Mouse (Mus musculus): ENCODE measurements at regions not wholly inside any gene's neighbourhood (a gene's known extent, or its start where the extent isn't known, plus 50 kb on each side); places are given as distances from the start of the nearest gene placed in this dataset.

DNA sequence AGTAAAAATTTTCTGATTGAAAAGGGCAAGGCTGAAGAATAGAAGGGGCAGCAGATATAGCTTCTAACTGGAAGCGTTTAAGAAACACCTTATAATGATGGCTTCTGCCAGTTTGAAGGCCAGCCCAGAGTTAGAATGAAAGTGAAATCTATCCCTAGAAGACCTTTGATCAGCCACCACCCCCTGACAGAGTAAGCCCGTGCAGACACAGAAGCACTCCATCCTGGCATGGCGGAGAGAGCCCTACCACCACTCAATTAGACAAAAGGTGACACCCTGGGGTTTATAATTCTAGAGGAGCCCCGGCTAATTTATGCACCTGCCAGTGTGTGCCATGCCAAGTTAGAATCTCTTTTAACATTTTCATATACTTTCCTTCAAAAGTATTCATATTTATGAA lies 233.4 kb upstream of the Sash1 start:
- DNase-seq (ENCODE audit: extremely low spot score, low spot score): no peak
- H3K27ac ChIP-seq: peak overlapping the region; percentile 62; the same call in 1 of the 2 replicates
- 6% methylated on average over 4 of the region's 4 CpGs for WGBS
- H3K4me3 ChIP-seq: no peak overlapping the region
- H3K4me1 ChIP-seq: peaks cover 45% of the 10 kb centered on the region
- no peaks in the 10 kb centered on the region for H3K36me3 ChIP-seq (replicated peaks)
- no peaks in the 10 kb centered on the region for H3K9me3 ChIP-seq
- 0 out of 2 replicates have a peak, but pooled peaks cover 6% of the 10 kb centered on the region for H3K27me3 ChIP-seq (ENCODE audit: poor library complexity, severe bottlenecking)

DNA sequence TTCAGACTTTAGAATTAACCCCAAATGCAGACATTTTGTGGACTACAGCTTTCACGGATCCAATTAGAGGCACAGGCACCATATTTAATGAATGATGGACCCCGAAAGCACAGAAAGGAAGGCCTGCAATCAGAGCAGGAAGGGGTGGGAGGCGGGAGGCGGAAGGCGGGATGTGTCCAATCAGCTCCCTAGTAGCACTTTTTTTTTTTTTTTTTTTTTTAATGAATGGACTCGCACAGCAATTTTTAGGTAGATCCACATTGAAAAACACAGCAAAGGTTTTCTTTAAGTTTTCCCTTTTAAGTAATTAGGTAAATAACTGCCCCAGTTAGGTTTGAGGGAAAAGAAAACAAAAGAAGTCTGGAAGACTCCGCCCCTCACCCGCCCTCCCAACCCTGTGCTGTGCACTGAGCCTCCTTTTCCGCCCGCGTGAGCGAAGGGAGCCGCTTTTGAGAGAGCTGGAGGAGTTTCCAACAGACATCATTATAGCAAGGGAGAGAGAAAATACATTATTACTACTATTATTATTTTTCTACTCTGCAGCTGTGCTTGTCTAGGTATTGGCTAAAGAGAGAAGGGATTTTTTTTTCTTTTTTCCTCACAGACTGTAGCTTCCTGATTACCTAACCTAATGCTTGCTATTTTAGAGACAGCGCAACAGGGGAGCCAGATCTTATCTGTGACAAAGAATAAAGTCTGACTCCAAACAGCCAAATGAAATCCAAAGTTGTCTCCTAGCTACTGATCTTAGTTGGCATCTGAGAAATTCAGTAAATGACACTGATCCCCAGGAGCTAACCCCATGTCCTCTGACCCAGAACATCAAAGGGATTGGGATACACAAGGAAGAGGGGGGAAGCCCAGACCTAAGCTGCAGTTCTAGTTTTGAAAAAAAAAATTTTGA lies 232.0 kb upstream of the Sash1 start:
- Histone ChIP-seq H3K9me3 (no peaks in the 10 kb centered on the region), H3K4me1 (peaks cover 45% of the 10 kb centered on the region), H3K36me3 (replicated peaks) (no peaks in the 10 kb centered on the region), H3K27me3 (ENCODE audit: poor library complexity, severe bottlenecking) (0 out of 2 replicates have a peak, but pooled peaks cover 6% of the 10 kb centered on the region), H3K27ac (peak overlapping the region; percentile 86), H3K4me3 (peak overlapping the region; percentile 38)
- peak; percentile 58 for DNase-seq (ENCODE audit: extremely low spot score, low spot score)
- WGBS: 21% methylated on average over 14 of the region's 14 CpGs

DNA sequence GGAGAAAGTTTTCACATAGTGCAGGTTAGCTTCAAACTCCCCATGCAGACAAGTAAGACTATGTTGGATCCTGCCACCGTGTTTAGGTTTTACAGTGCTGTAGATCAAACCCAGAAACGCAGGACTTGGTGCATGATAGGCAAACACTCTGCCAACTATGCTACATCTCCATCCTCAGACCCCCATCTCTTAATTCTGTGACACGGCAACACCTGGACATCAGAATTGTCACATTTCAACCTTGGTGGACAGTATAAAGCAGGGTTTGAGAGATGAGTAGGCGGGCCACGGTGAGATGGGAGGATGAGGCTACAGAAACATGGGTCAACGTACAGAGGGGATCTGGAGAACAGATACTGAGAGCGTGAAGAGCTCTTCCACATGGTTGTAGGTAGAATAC lies 231.3 kb upstream of the Sash1 start:
- Histone ChIP-seq H3K9me3 (no peaks in the 10 kb centered on the region), H3K27me3 (ENCODE audit: poor library complexity, severe bottlenecking) (0 out of 2 replicates have a peak, but pooled peaks cover 6% of the 10 kb centered on the region), H3K36me3 (replicated peaks) (no peaks in the 10 kb centered on the region), H3K27ac (peak overlapping the region; percentile 86), H3K4me3 (peak overlapping the region; percentile 38), H3K4me1 (peaks cover 45% of the 10 kb centered on the region)
- DNase-seq (ENCODE audit: extremely low spot score, low spot score): no peak
- 85% methylated on average over 7 of the region's 7 CpGs for WGBS

DNA sequence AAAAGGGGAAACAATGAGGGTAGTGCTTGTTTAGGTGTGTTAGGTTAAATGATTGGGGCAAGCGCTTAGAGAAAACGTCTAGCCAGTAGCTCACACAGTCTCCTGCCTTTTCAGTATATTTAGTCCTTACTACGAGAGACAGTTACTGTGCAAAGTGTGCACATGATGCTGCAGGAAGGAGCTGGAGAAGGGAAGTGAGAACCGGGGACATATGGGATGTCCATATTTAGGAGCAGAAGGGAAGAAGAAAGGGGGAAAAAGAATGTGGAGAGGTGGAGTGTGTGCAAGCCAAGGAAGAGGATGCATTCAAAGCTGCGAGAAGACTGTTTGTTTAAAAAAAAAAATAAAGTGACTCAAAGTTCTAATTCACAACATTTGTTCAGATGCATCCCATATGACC lies 227.8 kb upstream of the Sash1 start:
- DNase-seq (ENCODE audit: extremely low spot score, low spot score): no peak

DNA sequence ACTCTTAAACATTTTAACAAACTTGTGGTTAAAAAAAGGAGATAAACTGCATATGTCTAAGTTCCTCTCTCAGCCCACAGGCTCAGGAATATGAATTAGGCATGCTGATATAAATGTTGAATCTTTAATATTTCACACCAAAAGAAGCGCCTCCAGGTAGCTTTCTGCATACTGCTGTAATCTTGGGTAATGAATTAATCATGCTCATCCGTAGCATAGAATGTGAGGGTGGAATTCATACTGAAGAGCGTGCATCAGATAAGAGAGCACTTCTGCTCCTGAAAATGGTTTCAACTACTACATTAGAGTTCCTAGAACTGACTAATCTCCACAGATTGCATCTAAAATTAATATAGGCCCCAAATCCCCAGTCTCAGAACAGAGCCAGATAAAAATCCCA lies 225.2 kb upstream of the Sash1 start:
- H3K9me3 ChIP-seq: 0 out of 2 replicates have a peak, but pooled peaks cover 10% of the 10 kb centered on the region
- 95% methylated on average over 3 of the region's 3 CpGs for WGBS
- no peak overlapping the region for H3K27ac ChIP-seq
- no peaks in the 10 kb centered on the region for H3K36me3 ChIP-seq (replicated peaks)
- DNase-seq (ENCODE audit: extremely low spot score, low spot score): no peak
- H3K4me3 ChIP-seq: no peak overlapping the region
- no peaks in the 10 kb centered on the region for H3K27me3 ChIP-seq (ENCODE audit: poor library complexity, severe bottlenecking)
- no peaks in the 10 kb centered on the region for H3K4me1 ChIP-seq

More for the DNA sequence above, 227.8 kb upstream of the Sash1 start:
- no peaks in the 10 kb centered on the region for H3K36me3 ChIP-seq (replicated peaks)
- H3K27me3 ChIP-seq (ENCODE audit: poor library complexity, severe bottlenecking): no peaks in the 10 kb centered on the region
- no peak overlapping the region for H3K4me3 ChIP-seq
- H3K9me3 ChIP-seq: 0 out of 2 replicates have a peak, but pooled peaks cover 10% of the 10 kb centered on the region
- no peak overlapping the region for H3K27ac ChIP-seq
- peaks cover 22% of the 10 kb centered on the region for H3K4me1 ChIP-seq
- WGBS: 84% methylated on average over 5 of the region's 5 CpGs

DNA sequence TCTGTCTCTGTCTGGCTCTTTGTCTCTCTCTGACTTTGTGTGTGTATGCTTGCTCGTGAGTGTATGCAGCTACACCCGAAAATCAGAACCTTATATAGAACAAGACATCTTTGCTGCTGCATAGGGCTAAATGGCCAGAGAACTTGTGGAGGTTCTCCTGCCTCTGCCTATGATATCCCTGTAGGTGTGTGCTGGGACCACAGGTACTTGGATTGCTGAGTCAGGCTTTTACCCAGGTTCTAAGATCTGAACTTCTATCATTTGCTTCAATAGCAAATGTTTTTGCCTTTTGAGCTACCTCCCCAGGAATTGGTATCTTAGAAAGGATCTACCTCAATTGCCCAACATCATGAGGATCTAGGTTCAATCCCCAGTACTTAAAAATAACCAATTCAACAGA lies 210.3 kb upstream of the Sash1 start:
- Histone ChIP-seq H3K27me3 (ENCODE audit: poor library complexity, severe bottlenecking) (no peaks in the 10 kb centered on the region), H3K36me3 (replicated peaks) (no peaks in the 10 kb centered on the region), H3K9me3 (no peaks in the 10 kb centered on the region; the same call in 1 of the 2 replicates), H3K27ac (no peak overlapping the region), H3K4me3 (no peak overlapping the region), H3K4me1 (0 out of 2 replicates have a peak, but pooled peaks cover 6% of the 10 kb centered on the region)
- no peak for DNase-seq (ENCODE audit: extremely low spot score, low spot score)
- 86% methylated on average over 2 of the region's 2 CpGs for WGBS

DNA sequence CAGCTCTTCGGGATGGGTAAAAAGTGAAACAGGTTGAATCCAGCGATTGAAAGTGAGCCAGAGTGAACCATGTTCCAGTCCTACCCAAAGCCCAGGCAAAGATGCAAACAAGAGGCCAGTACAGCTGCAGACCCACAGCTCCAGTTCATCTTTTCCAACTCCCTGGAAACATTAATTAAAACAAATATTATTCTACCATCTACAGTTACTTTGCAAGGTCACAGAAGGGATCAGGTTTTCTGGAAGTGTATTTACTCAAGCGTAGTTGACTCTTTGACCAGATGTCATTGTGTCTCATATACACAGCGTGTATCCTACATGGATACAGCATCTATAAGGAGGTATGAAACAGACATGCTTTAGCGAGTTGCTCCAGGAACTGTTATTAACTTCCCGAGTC lies 209.3 kb upstream of the Sash1 start:
- Histone ChIP-seq H3K27me3 (ENCODE audit: poor library complexity, severe bottlenecking) (no peaks in the 10 kb centered on the region), H3K9me3 (no peaks in the 10 kb centered on the region; the same call in 1 of the 2 replicates), H3K27ac (no peak overlapping the region), H3K4me1 (0 out of 2 replicates have a peak, but pooled peaks cover 6% of the 10 kb centered on the region), H3K36me3 (replicated peaks) (no peaks in the 10 kb centered on the region), H3K4me3 (no peak overlapping the region)
- DNase-seq (ENCODE audit: extremely low spot score, low spot score): no peak
- WGBS: 74% methylated on average over 6 of the region's 6 CpGs

DNA sequence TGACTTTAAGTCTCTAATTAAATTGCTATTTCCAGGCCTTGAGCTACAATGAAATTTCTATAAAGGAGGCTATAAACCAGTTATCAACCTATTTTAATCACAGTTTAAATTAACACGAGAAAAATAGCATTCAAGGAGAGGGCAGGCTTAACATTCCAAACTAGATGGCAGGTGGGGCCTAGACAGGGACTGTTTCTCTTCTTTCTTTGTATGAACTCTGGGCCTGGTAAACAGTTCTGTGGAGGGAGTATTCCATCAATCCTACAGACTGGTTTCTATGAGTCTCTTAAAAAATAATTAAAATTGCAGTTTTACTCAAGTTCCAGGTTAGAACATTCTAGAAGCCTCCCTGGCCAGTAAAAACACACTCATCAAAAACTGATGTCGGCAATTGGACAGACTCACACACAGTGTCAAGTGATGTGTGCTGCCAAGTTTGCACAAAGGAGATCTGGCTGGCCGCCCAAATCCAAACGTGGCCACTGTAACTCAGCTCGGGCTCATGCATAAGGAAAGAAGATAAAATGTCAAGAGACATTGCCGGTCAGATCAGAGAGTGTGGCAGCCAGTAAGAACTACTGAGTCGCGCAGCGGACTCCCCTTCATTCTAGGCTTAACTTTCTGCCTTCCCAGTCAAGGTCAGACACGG lies 206.5 kb upstream of the Sash1 start:
- Histone ChIP-seq H3K27me3 (ENCODE audit: poor library complexity, severe bottlenecking) (no peaks in the 10 kb centered on the region), H3K27ac (no peak overlapping the region), H3K9me3 (no peaks in the 10 kb centered on the region), H3K36me3 (replicated peaks) (no peaks in the 10 kb centered on the region), H3K4me1 (0 out of 2 replicates have a peak, but pooled peaks cover 6% of the 10 kb centered on the region), H3K4me3 (no peak overlapping the region)
- DNase-seq (ENCODE audit: extremely low spot score, low spot score): no peak
- WGBS: 90% methylated on average over 10 of the region's 10 CpGs

DNA sequence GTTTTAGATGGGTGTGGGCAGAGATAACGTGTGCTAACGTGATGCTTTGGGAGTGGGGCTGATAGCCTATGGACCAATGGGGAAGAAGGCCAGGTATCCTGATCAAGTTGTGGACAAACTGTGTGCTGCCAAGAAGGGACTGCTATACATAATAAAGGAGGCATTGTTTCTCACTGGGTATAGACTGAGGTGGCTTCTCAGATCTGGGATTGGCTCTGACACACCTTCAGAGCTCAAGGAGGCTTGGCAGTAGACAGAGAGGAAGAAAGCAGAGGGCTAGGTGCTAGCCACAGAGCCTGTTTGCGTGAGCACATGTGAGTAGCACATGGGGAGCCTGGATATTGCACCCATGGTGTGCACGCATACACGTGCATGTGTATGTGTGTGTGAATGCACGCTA lies 205.1 kb upstream of the Sash1 start:
- Histone ChIP-seq H3K36me3 (replicated peaks) (no peaks in the 10 kb centered on the region), H3K27ac (no peak overlapping the region), H3K4me1 (0 out of 2 replicates have a peak, but pooled peaks cover 6% of the 10 kb centered on the region), H3K9me3 (no peaks in the 10 kb centered on the region), H3K27me3 (ENCODE audit: poor library complexity, severe bottlenecking) (no peaks in the 10 kb centered on the region), H3K4me3 (no peak overlapping the region)
- WGBS: 88% methylated on average over 6 of the region's 6 CpGs
- no peak for DNase-seq (ENCODE audit: extremely low spot score, low spot score)

DNA sequence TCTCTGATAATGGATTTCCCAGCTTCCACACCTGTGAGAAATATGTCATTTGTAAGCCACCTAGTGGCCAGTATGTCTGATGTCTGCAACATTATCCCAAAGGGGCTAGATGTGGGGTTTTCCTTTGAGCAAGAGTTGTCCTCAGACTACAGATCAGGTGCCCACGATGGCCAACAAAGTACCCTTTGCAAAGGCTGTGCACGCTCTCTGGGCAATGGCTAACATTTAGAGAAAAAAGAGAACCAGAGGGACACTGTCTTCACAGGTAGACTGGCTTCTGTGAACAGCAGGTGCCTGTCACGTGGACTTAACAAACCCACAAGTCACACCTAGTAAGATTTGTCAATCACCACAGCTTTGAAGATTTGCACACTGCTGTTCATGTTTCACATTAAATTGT lies 202.0 kb upstream of the Sash1 start:
- no peak overlapping the region for H3K4me3 ChIP-seq
- no peak overlapping the region for H3K27ac ChIP-seq
- no peaks in the 10 kb centered on the region for H3K36me3 ChIP-seq (replicated peaks)
- peaks cover 9% of the 10 kb centered on the region; the same call in 1 of the 2 replicates for H3K4me1 ChIP-seq
- no peaks in the 10 kb centered on the region for H3K27me3 ChIP-seq (ENCODE audit: poor library complexity, severe bottlenecking)
- H3K9me3 ChIP-seq: no peaks in the 10 kb centered on the region
- DNase-seq (ENCODE audit: extremely low spot score, low spot score): no peak
- 91% methylated on average over 3 of the region's 3 CpGs for WGBS

DNA sequence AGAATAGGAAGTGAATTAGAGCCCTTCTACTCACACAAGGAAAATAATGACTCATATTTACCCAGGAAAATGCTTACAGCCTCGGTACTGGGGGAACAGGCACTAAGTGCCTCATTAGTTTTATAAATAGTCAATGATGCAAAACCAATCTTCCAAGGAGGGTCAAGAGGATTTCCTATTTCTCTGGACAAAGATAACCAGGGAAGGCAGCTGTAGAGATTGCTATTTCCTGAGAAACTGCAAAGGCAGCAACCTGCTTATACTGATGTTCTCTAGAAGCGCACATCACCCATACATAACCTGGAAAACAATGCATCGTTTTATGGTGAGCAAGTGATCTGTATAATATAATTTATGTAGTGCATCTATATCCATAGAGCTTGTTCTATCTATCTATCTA lies 201.3 kb upstream of the Sash1 start:
- H3K27me3 ChIP-seq (ENCODE audit: poor library complexity, severe bottlenecking): no peaks in the 10 kb centered on the region
- H3K4me1 ChIP-seq: peaks cover 7% of the 10 kb centered on the region; the same call in 1 of the 2 replicates
- no peaks in the 10 kb centered on the region for H3K36me3 ChIP-seq (replicated peaks)
- no peak overlapping the region for H3K27ac ChIP-seq
- no peak for DNase-seq (ENCODE audit: extremely low spot score, low spot score)
- H3K4me3 ChIP-seq: no peak overlapping the region
- 89% methylated on average over 3 of the region's 3 CpGs for WGBS
- H3K9me3 ChIP-seq: no peaks in the 10 kb centered on the region

DNA sequence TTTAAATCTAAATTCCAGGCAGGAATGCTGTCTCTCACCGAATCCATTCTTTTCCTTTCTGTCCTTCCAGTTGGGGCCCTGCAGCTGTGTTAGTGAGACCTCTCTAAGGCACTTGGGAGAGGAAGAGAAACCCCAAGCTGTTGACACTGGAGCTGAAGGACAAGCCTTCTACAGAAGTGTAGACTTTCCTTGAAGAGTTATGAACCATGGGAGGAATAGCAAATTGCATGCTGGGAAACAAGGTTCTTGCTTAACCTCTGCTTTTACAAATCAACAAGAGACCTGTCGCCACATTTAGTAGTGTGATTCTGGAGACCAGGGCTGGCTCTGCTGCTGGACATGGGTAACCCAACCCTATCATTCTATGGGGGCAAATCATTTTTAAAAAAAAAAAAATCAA lies 200.8 kb upstream of the Sash1 start:
- WGBS: 92% methylated on average over 2 of the region's 2 CpGs

DNA sequence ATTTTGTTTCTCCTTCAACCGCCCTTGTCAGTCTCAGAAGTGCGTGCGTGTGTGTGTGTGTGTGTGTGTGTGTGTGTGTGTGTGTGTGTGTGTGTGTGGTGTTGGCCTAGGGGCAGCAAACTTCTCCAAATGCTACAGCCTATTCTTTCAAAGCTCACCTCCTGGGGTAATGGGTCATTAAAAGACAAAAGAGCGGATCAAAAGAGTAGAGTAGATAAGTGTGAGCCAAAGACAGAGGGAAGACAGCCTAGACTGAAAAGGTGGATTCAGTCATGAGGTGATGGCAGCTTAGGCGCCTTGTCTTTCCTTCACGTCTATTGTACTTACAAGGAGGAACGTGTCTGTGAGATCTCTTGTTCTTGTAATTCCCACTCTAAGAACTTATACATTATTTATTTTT lies 199.6 kb upstream of the Sash1 start:
- H3K4me3 ChIP-seq: no peak overlapping the region
- DNase-seq (ENCODE audit: extremely low spot score, low spot score): no peak
- no peak overlapping the region for H3K27ac ChIP-seq
- no peaks in the 10 kb centered on the region for H3K27me3 ChIP-seq (ENCODE audit: poor library complexity, severe bottlenecking)
- WGBS: 56% methylated on average over 7 of the region's 7 CpGs
- H3K9me3 ChIP-seq: no peaks in the 10 kb centered on the region
- H3K4me1 ChIP-seq: peaks cover 3% of the 10 kb centered on the region; the same call in 1 of the 2 replicates
- H3K36me3 ChIP-seq (replicated peaks): no peaks in the 10 kb centered on the region

More for the DNA sequence above, 200.8 kb upstream of the Sash1 start:
- no peak for DNase-seq (ENCODE audit: extremely low spot score, low spot score)
- Histone ChIP-seq H3K36me3 (replicated peaks) (no peaks in the 10 kb centered on the region), H3K27ac (no peak overlapping the region), H3K27me3 (ENCODE audit: poor library complexity, severe bottlenecking) (no peaks in the 10 kb centered on the region), H3K9me3 (no peaks in the 10 kb centered on the region), H3K4me3 (no peak overlapping the region), H3K4me1 (peaks cover 3% of the 10 kb centered on the region; the same call in 1 of the 2 replicates)
